Mouse (Mus musculus): ENCODE measurements around the gene Odc1.

Odc1 gene

GRCm38 (mm10) chr12:17551208-17551995 lies 6.8 kb downstream of the Odc1 start:
- no peak for DNase-seq (ENCODE audit: low spot score)

- DNase-seq (ENCODE audit: low spot score): no peak
These were observed 7.8 kb downstream of the Odc1 start for GRCm38 (mm10) chr12:17552420-17552819.

- DNase-seq (ENCODE audit: low spot score): no peak
These were observed 8.4 kb downstream of the Odc1 start for GRCm38 (mm10) chr12:17552949-17553348.

- no peak for DNase-seq (ENCODE audit: low spot score)
These were observed 9.0 kb downstream of the Odc1 start for GRCm38 (mm10) chr12:17553627-17554026.

GRCm38 (mm10) chr12:17554200-17554951 lies 9.8 kb downstream of the Odc1 start:
- DNase-seq (ENCODE audit: low spot score): peak; percentile 84

GRCm38 (mm10) chr12:17556430-17557343 lies 12.1 kb downstream of the Odc1 start:
- no peak for DNase-seq (ENCODE audit: low spot score)

- no peak for DNase-seq (ENCODE audit: low spot score)
These were observed 12.9 kb downstream of the Odc1 start for GRCm38 (mm10) chr12:17557344-17557966.

DNA sequence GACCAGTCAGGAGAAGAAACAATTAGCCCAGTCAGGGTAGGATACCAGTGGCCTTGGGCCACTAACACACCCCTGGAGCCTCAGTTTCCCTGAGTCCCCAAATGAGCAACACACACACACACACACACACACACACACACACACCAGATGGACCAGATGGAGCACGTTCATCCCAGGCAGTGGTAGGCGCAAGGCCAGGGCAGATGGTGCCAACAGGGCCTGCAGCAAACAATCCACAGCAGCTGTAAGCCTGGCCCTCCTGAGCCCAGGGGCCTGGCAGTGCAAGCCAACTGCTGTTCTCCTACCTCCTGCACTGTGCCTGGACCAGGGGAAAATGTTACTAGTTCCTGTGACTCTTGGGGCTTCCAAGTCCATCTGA lies 13.4 kb downstream of the Odc1 start:
- no peak for DNase-seq (ENCODE audit: low spot score)

DNA sequence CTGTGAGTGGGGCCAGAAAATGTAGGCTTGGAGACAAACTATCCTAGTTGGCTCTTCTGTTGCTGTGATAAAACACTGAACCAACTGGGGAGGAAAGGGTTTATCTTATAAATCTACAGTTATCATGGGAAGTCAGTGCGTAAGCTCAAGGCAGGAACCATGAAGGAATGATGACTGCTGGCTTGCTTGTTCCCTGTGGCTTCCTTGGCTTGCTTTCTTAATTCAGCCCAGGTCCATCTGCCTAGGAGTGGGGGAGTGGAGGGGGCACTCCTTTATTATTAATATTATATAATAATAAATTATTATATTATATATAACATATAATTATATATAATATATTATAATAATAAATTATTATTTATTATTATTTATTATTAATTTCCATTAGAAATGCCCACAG lies 17.8 kb downstream of the Odc1 start:
- no peak for DNase-seq (ENCODE audit: low spot score)

GRCm38 (mm10) chr12:17565393-17566045 lies 20.9 kb downstream of the Odc1 start:
- DNase-seq (ENCODE audit: low spot score): no peak

GRCm38 (mm10) chr12:17566046-17566408 lies 21.4 kb downstream of the Odc1 start:
- DNase-seq (ENCODE audit: low spot score): no peak

DNA sequence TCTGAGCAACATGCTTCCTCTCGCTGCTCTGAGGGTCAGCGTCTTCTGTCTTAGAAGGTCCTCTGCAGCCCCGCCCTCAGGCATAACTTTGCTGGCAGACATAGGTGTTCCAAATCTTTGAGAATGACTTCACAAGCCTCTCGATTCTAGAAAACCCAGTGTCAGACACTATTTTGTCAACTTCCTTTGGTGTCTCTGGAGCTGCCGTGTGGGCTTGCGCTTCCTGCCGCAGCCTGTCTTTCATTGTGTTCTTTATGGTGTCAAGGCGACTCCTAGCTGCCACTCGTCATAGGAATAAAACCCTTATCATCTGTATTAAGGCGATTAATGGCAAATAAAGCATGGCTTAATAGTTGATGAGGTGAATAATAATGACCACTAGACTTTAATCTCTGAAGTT lies 24.0 kb downstream of the Odc1 start:
- DNase-seq (ENCODE audit: low spot score): no peak

DNA sequence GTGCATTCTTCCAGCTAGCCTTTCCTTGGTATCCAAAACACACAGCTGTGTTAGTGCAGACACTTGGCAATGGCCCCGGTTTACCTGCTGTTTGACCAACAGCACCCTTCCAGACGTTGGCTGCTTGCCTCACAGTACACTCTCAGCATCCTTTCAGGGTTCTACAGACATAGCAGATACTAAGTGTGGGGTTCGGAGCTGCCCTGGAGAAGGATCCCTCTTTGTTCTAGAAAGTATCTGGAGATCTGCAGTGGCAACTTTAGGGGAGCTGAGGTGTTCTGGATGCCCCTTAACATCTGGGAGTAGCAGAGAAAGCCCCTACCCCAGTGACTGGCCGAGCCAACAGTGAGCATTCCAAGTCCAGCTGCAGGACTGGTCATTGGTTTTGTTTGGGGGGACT lies 30.0 kb downstream of the Odc1 start:
- DNase-seq (ENCODE audit: low spot score): no peak

GRCm38 (mm10) chr12:17575156-17575910 lies 30.7 kb downstream of the Odc1 start:
- no peak for DNase-seq (ENCODE audit: low spot score)

- DNase-seq (ENCODE audit: low spot score): no peak
These were observed 31.4 kb downstream of the Odc1 start for GRCm38 (mm10) chr12:17576041-17576440.

DNA sequence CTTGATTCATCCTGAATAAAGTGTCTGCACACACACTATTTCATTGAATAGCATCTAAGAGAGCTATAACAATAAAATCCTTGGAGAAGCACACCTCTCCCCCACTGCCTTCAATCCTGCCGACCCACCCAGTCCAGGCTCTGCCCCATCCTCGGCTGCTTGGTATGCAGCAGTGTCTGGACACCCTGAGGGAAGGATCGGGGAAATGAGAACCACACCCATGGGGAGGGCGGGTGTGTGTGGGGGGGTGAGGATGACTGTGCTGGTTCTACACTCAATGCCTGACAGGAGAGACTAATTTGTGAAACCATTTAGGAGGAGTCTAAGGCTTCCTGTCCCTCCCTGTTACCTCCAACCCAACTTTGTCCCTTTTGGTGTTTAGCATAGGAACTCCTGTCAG lies 34.0 kb downstream of the Odc1 start:
- no peak for DNase-seq (ENCODE audit: low spot score)

GRCm38 (mm10) chr12:17581001-17581400 lies 36.4 kb downstream of the Odc1 start:
- no peak for DNase-seq (ENCODE audit: low spot score)

DNA sequence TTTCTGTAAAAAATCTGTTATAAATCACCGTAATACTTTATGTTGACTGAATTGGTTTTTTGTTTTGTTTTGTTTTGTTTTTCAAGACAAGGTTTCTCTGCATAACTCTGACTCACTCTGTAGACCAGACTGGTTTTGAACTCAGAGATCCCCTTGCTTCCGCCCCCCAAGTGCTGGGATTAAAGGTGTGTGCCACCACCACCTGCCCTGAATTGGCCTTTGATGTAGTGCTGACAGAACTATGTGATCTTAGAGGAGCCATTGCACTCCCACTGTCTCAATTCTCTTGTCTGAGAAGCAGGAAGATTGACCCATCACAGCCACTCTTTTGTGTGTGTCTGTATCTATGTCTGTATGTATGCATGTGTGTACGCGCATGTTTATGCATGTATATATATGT lies 37.8 kb downstream of the Odc1 start:
- no peak for DNase-seq (ENCODE audit: low spot score)

- DNase-seq (ENCODE audit: low spot score): no peak
These were observed 39.3 kb downstream of the Odc1 start for GRCm38 (mm10) chr12:17583860-17584259.

DNA sequence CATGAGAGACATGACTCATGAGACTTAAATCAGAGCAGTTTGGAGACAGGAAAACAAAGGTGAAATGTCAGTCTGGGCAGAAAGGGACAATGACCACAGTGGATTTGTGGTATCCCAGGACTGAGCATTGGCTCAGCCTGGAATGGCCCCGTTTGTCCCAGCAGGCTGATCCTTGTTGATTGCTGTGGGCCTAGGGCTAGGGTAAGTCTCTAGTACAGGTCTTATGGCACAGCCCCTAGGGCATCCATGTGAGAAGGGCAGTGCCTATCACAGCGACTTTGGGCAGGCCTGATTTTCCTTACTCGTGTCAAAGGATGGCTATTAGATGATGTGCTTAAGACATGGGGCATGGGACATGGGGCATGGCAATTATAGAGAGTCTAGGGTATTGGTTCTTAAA lies 41.4 kb downstream of the Odc1 start:
- no peak for DNase-seq (ENCODE audit: low spot score)

DNA sequence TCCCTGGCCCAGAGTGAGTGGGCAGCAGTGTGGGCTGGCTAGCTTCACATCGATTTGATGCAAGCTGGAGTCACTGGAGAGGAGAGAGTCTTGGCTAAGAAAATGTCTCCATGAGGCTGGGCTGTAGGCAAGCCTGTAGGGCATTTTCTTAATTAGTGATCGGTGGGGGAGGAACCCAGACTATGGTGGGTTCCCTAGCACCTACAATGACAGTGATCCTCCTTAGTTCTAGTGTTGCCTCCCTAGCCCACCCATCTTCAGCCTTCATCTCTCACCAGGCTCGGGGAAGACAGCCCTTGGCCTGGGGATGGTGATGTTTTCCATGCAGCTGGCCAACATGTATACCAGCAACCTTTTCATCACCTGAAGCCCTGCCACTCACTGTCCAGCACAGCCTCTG lies 43.8 kb downstream of the Odc1 start:
- no peak for DNase-seq (ENCODE audit: low spot score)
